Mouse (Mus musculus) liver, adult 2 months (tissue): ENCODE results near the gene Ccdc85b. TPM values are rescaled to one million over a fixed set of nuclear protein-coding genes. Genes with fewer than 3 reads are reported as not detected.
A peak's percentile ranks its signal among the peaks of the same experiment; 100 is the strongest.

Source experiments
- DNase-seq: peaks from one replicate; pipeline ENCODE4 v3.0.0-alpha.2; 2011; ENCODE audit warnings: low read depth, low spot score; ENCODE audit errors: extremely low read depth
- H3K27ac ChIP-seq: fragments of 200-500 bp; replicated peaks from 2 replicates; pipeline ENCODE4 v1.5.1; 2012; ENCODE audit warnings: low read depth, mild to moderate bottlenecking, control low read depth, inconsistent platforms, low read length; ENCODE audit not compliant: insufficient read depth
- H3K27me3 ChIP-seq: fragments of 200-500 bp; 2 replicates; pipeline ENCODE4 v1.6.1; 2012; ENCODE audit warnings: mild to moderate bottlenecking, moderate library complexity, low read length, inconsistent platforms; ENCODE audit not compliant: control insufficient read depth, insufficient read depth
- H3K36me3 ChIP-seq: fragments of 200-500 bp; 2 replicates; pipeline ENCODE4 v1.6.1; 2012; ENCODE audit warnings: low read length, inconsistent platforms; ENCODE audit not compliant: control insufficient read depth, insufficient read depth
- H3K4me1 ChIP-seq: fragments of 200-500 bp; 2 replicates; pipeline ENCODE4 v1.6.1; 2011; ENCODE audit warnings: low read length; ENCODE audit not compliant: control insufficient read depth, insufficient read depth
- H3K4me3 ChIP-seq: fragments of 200-500 bp; 2 replicates; pipeline ENCODE4 v1.5.1; 2011; ENCODE audit warnings: low read depth, mild to moderate bottlenecking, control low read depth, low read length, moderate library complexity; ENCODE audit not compliant: insufficient read depth
- H3K79me2 ChIP-seq: fragments of 200-500 bp; 2 replicates; pipeline ENCODE4 v1.6.1; 2012; ENCODE audit warnings: inconsistent platforms, mild to moderate bottlenecking, low read length, moderate library complexity; ENCODE audit not compliant: control insufficient read depth, insufficient read depth
- H3K9ac ChIP-seq: fragments of 200-500 bp; 2 replicates; pipeline ENCODE4 v1.6.1; 2012; ENCODE audit warnings: low read depth, mild to moderate bottlenecking, control low read depth, inconsistent platforms, low read length
- CTCF ChIP-seq: fragments of 200-500 bp; IDR thresholded peaks from 2 replicates; pipeline ENCODE4 v1.5.1; 2011; ENCODE audit warnings: low read depth, low read length, control low read depth
- POLR2A ChIP-seq: fragments of 200-500 bp; IDR thresholded peaks from 2 replicates; pipeline ENCODE4 v1.6.1; 2011; ENCODE audit warnings: low read length, control low read depth; ENCODE audit not compliant: insufficient read depth; ENCODE audit errors: extremely low read depth
- WGBS: fragments of 180-500 bp; shearing (Covaris S2); methylation state at CpG from one replicate; pipeline ENCODE4 v1.1.7; 2018; 5-methylcytosine and 5-hydroxymethylcytosine counted together
- polyA plus RNA-seq: library from polyadenylated mRNA; depleted of rRNA; stranded (reverse); fragments of >200 nt; gene quantifications from 2 replicates; pipeline ENCODE4 v1.2.3, GENCODE M21; 2012; rRNA removed
- total RNA-seq: library from RNA; depleted of rRNA; stranded (reverse); fragments of >200 nt; gene quantifications from 2 replicates; pipeline ENCODE4 v1.2.3, GENCODE M21; 2014; rRNA removed

The Ccdc85b gene
- 2.7 and 3.3 TPM in 2 replicates for total RNA-seq
- polyA plus RNA-seq: 2.4 and 2.6 TPM in 2 replicates

DNA sequence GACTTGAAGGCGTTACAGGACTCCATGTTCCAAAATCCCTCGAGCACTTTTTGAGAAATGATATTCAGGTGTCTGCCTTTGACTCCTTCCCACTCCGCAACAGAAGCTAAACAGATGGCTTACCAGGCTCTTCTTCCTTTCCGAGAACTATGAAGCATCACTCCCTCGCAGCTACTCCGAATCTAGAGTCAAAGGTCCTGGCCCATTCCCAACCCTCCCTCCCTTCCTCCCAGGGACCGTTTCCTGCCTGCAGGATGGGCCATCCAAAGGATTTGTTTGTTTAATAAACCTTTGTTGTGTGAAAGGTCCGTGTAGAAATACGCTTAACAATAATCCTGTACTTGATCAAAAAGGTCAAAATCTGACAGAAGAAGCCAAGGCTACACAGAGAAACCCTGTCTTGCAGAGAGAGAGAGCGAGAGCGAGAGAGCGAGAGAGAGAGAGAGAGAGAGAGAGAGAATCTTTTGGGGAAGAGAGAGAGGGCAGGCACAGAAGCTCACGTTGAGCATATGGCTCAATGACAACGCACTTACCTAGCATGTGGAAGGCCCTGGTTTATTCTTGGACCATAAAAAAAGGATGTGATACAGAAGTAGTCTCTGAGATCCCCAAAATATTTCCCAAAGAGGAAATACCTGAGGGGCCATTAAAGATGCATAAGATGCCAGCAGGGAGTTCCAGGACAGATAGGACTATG is at the start of gene Ccdc85b:
Ccdc85b (minus strand) TSS at position 149 of the 697 bp plus-strand sequence.
- TF ChIP-seq CTCF: no peak
- no peak for TF ChIP-seq POLR2A
- Histone ChIP-seq H3K9ac (peak within 1 kb of the TSS; percentile 93), H3K79me2 (peaks cover 15% of the 10 kb centered on the region; the same call in 1 of the 2 replicates), H3K36me3 (no peaks in the 10 kb centered on the region), H3K4me1 (peaks cover 8% of the 10 kb centered on the region), H3K27ac (peak within 1 kb of the TSS; percentile 86), H3K27me3 (no peaks in the 10 kb centered on the region), H3K4me3 (peak within 1 kb of the TSS; percentile 87)
- whole genome bisulfite sequencing: 12% methylated on average over 14 of the region's 14 CpGs
- DNase-seq: peak; percentile 56

DNA sequence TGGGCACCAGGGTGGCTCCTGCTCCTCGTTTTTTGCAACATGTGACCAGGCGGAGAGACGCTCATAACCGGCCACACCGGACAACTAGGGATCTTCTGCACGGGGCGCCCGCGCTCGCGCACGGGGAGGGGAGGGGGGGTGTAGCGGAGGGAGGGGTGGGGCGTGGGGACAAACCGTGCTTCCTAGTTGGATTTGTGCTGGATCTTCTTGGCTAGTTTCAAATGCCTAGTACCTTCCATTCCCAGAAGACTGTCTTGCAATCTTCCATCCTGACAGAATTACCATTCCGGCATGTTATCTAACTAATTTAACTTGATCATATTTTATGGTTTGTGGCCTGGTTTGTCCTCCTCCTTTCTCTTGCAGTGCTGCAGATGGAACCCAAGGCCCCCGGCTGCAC is 46.0 kb upstream of the Ccdc85b start, which contains the start of gene 1700020D05Rik:
1700020D05Rik (minus strand) TSS at position 101 of the 400 bp plus-strand sequence.
- Histone ChIP-seq H3K4me3 (no peak within 1 kb of the TSS), H3K27me3 (no peaks in the 10 kb centered on the region), H3K36me3 (no peaks in the 10 kb centered on the region), H3K4me1 (no peaks in the 10 kb centered on the region), H3K79me2 (no peaks in the 10 kb centered on the region; the same call in 1 of the 2 replicates), H3K9ac (no peak within 1 kb of the TSS), H3K27ac (no peak within 1 kb of the TSS)
- TF ChIP-seq POLR2A: no peak
- DNase-seq: no peak
- 79% methylated on average over 17 of the region's 17 CpGs for WGBS

DNA sequence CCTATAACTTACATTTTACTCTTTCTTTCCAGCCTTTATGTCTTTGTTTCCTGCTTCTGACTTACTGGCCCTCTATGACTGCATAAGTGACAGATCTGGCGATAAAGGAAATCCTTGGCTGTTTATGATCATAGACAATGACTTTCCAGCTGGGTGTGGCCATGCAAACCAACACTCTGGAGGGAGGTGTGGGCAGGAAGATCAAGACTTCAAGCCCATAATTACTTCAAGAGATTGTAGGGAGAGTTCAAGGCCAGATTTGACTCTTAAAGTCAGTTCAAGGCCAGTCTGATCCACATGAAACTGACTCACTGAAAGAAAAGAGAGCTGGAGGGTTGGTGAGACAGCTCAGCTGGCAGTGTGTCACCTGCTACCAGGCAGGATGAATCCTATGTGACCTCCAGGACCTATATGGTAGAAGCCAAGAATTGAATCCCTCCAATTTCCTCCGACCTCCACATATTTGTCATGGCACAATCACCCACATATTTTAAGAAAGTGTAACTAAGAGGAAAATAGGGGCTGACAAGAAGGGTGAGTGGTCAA is 42.7 kb upstream of the Ccdc85b start:
- no peak for DNase-seq
- Histone ChIP-seq H3K27ac (no peak overlapping the region), H3K27me3 (no peaks in the 10 kb centered on the region)

DNA sequence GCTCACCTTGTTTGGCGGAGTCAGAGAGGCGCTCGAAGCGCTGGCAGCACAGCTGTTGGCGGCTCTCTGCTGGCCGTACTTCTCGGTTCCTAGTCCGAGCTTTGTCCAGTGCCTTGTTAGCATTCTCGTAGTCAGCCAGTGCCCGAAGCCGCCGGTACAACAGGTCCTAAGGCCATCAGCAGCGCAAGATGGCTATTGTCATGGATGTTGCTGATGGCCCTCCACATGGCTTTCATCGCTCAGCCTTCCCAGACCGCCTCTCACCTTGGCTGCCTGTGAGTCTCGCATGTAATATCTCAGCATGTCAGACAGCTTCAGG is 38.3 kb upstream of the Ccdc85b start:
- no peaks in the 10 kb centered on the region for H3K4me1 ChIP-seq
- no peak overlapping the region for H3K4me3 ChIP-seq
- DNase-seq: no peak
- H3K79me2 ChIP-seq: no peaks in the 10 kb centered on the region
- TF ChIP-seq POLR2A (no peak), CTCF (no peak)
- H3K27ac ChIP-seq: no peak overlapping the region
- WGBS: 93% methylated on average over 16 of the region's 16 CpGs
- no peaks in the 10 kb centered on the region for H3K27me3 ChIP-seq
- H3K9ac ChIP-seq: no peak overlapping the region
- H3K36me3 ChIP-seq: peaks cover 10% of the 10 kb centered on the region; the same call in 1 of the 2 replicates

More for the DNA sequence above, 42.7 kb upstream of the Ccdc85b start:
- H3K9ac ChIP-seq: no peak overlapping the region
- TF ChIP-seq POLR2A (no peak), CTCF (no peak)
- 85% methylated on average over 2 of the region's 2 CpGs for whole genome bisulfite sequencing
- H3K4me1 ChIP-seq: no peaks in the 10 kb centered on the region
- no peaks in the 10 kb centered on the region for H3K36me3 ChIP-seq
- H3K4me3 ChIP-seq: no peak overlapping the region
- H3K79me2 ChIP-seq: no peaks in the 10 kb centered on the region

DNA sequence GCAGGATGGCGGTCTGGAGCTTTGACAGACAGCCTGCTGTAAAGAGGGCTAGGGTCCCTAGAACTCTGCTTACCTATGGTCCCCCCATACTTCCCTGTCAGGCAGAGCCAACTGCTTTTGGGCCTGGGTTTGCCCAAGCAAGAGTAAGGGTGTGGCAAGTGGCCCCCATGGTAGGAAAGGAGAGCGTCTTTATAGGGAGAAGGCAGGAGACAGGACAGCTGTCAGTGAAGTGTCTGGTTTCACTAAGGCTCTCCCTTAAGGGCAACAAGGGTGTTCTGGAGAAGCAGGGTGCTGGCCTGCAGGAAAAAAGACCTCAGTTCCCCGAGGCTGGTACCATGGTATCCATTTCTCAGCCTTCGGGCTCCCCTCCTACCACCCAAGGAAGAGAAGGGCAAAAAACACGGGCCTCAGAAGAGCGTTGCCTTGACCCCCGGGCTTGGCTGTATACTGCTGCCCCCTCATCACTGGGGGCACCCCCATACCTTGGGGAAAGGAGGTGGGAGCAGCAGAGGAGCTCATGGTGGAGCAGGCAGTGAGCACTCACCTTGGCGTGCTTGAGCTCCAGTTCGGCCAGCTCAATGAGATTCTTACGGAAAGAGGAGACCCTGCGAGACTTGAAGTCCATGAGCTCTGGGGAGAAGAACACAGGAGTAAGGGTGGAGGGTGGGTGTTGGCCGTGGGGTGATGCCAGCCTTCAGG is 37.8 kb upstream of the Ccdc85b start:
- no peaks in the 10 kb centered on the region for H3K4me1 ChIP-seq
- no peak overlapping the region for H3K4me3 ChIP-seq
- H3K36me3 ChIP-seq: peaks cover 10% of the 10 kb centered on the region; the same call in 1 of the 2 replicates
- no peak overlapping the region for H3K9ac ChIP-seq
- no peak for DNase-seq
- H3K27ac ChIP-seq: no peak overlapping the region
- TF ChIP-seq POLR2A (no peak), CTCF (no peak)
- H3K79me2 ChIP-seq: peaks cover 4% of the 10 kb centered on the region; the same call in 1 of the 2 replicates
- WGBS: 86% methylated on average over 12 of the region's 12 CpGs
- no peaks in the 10 kb centered on the region for H3K27me3 ChIP-seq
